Mouse (Mus musculus): ENCODE measurements around the gene Prss35.

- TF ChIP-seq POLR2A (IDR thresholded peaks at IDR 0.05; ENCODE audit: extremely low read depth, insufficient read depth, low read length) = no peak
- TF ChIP-seq CTCF (IDR thresholded peaks at IDR 0.05; ENCODE audit: extremely low read depth, insufficient read depth, low read length) = no peak
Measured at GRCm38 (mm10) chr9:86766991-86767390, 23.5 kb downstream of the Prss35 start.
